Mouse (Mus musculus) lung, adult 2 months (tissue): ENCODE measurements around the gene Hist3h2a.

ENCODE experiments used
- CTCF ChIP-seq: fragments of 200-500 bp; IDR thresholded peaks from 2 replicates; pipeline ENCODE4 v1.5.1; 2011; ENCODE audit warnings: mild to moderate bottlenecking, low read length, control low read depth; ENCODE audit not compliant: insufficient read depth
- POLR2A ChIP-seq: fragments of 200-500 bp; IDR thresholded peaks from 2 replicates; pipeline ENCODE4 v1.6.1; 2011; ENCODE audit warnings: low read depth, mild to moderate bottlenecking, control low read depth, low read length, borderline replicate concordance; ENCODE audit errors: extremely low read depth

DNA sequence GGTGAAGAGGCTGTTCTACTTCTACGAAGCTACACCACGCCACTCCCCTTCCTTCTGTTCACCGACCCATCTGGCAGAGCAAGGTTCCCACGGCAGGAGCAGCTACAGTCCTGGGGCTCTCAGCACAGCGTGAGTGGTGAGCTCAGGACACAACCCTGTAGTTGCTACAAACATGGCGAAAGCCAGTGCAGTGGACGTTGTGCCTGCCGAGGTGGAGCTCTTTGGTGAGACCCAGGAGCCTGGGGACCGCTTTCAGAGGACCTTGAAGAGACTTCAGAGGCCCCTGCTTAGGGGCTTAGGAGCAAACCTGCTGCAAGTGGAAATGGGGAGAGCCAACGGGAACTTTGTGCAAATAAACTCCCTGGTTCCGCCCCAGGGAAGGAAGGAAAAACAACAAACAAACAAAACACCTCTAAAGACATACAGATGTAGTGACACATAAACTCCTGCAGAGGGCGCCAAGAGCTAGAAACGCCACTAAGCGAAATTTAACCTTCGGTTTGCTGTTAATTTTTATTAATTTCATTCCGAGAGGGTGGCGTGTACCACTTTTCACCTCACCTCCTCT, 39.9 kb upstream of the Hist3h2a start:
- no peak for TF ChIP-seq POLR2A
- TF ChIP-seq CTCF: no peak
